Mouse (Mus musculus) layer of hippocampus, postnatal 25 days (tissue): ENCODE measurements around the gene Carmil3. TPM values are rescaled to one million over a fixed set of nuclear protein-coding genes. Genes with fewer than 3 reads are reported as not detected.

Experiments used
- DNase-seq, 2 experiments: peaks; one replicate each; pipeline ENCODE4 v3.0.0; 2022; ENCODE audit warnings: mixed read lengths in 2 of 2, low spot score in 1 of 2; ENCODE audit errors: extremely low spot score in 1 of 2
- total RNA-seq, 2 experiments: library from RNA; stranded (reverse); gene quantifications; 2 replicates each; pipeline ENCODE4 v1.2.3; 2021

Gene Carmil3
- total RNA-seq, 2 experiments from 2014 or later, result 47.0 to 66.6 TPM

GRCm38 (mm10) chr14:55540067-55540786 lies 49.8 kb downstream of the Carmil3 start, which contains the start of gene Pck2:
Gene Pck2 (plus strand): TSS chr14:55540266.
- peak in 1 of 2 experiments; percentile 50 for DNase-seq

- DNase-seq, result peak; percentile 50 to 72
Measured at GRCm38 (mm10) chr14:55540787-55541321, 50.4 kb downstream of the Carmil3 start.

GRCm38 (mm10) chr14:55542268-55542667 lies 51.8 kb downstream of the Carmil3 start:
- DNase-seq, result no peak

- DNase-seq, result no peak
Measured at GRCm38 (mm10) chr14:55544334-55544733, 53.9 kb downstream of the Carmil3 start.

GRCm38 (mm10) chr14:55550191-55550590 lies 59.7 kb downstream of the Carmil3 start:
- no peak for DNase-seq

- no peak for DNase-seq
Measured at GRCm38 (mm10) chr14:55551347-55551746, 60.9 kb downstream of the Carmil3 start.

GRCm38 (mm10) chr14:55551794-55552193 lies 61.3 kb downstream of the Carmil3 start:
- DNase-seq, result no peak

- no peak for DNase-seq
Measured at GRCm38 (mm10) chr14:55554635-55555034, 64.2 kb downstream of the Carmil3 start.

GRCm38 (mm10) chr14:55555788-55556187 lies 65.3 kb downstream of the Carmil3 start:
- no peak for DNase-seq

- peak in 1 of 2 experiments; percentile 81 for DNase-seq
Measured at GRCm38 (mm10) chr14:55557003-55557402, 66.6 kb downstream of the Carmil3 start.

- DNase-seq, result no peak
Measured at GRCm38 (mm10) chr14:55557587-55557986, 67.1 kb downstream of the Carmil3 start.

Other genes starting within 250 kb of the Carmil3 start
- 10 to 100 TPM; 20.7 to 22.1 TPM for gene Dhrs4, start 11.9 kb upstream of the Carmil3 start, total RNA-seq
- gene Cpne6, start 19.8 kb downstream of the Carmil3 start, total RNA-seq, result 100 to 1,000 TPM; 664 to 669 TPM
- 1 to 10 TPM; 2.1 to 2.2 TPM for gene Nrl, start 34.3 kb downstream of the Carmil3 start, total RNA-seq
- 10 to 100 TPM; 37.2 to 37.8 TPM for gene Pck2, start 49.6 kb downstream of the Carmil3 start, total RNA-seq
- 10 to 100 TPM; 72.7 to 86.4 TPM for gene Dcaf11, start 69.4 kb downstream of the Carmil3 start, total RNA-seq
- gene A730061H03Rik, start 69.8 kb downstream of the Carmil3 start, total RNA-seq, result under 1 TPM; 0.89 to 0.92 TPM
- not detected for gene Fitm1, start 85.0 kb downstream of the Carmil3 start, total RNA-seq
- 10 to 100 TPM; 49.3 to 56.6 TPM for gene Psme1, start 87.5 kb downstream of the Carmil3 start, total RNA-seq
- 10 to 100 TPM; 47.2 to 56.6 TPM for gene Emc9, start 94.7 kb downstream of the Carmil3 start, total RNA-seq
- 10 to 100 TPM; 47.9 to 55.6 TPM for gene Psme2, start 100.5 kb downstream of the Carmil3 start, total RNA-seq
- 10 to 100 TPM; 36.4 to 41.9 TPM for gene Rnf31, start 101.1 kb downstream of the Carmil3 start, total RNA-seq
- 10 to 100 TPM in 1 of 2 experiments, 1 to 10 TPM in 1; 9.6 to 12.2 TPM for gene Irf9, start 112.9 kb downstream of the Carmil3 start, total RNA-seq
- gene Rec8, start 127.4 kb downstream of the Carmil3 start, total RNA-seq, result 1 to 10 TPM; 1.2 to 2.7 TPM
- 100 to 1,000 TPM; 118 to 121 TPM for gene Ipo4, start 145.3 kb downstream of the Carmil3 start, total RNA-seq
- gene Gm49378, start 147.2 kb downstream of the Carmil3 start, total RNA-seq, result 1 to 10 TPM; 2.1 to 6.3 TPM
- gene Tm9sf1, start 153.2 kb downstream of the Carmil3 start, total RNA-seq, result 10 to 100 TPM; 42.2 to 49.7 TPM
- gene Tssk4, start 159.5 kb downstream of the Carmil3 start, total RNA-seq, result under 1 TPM; 0.71 to 0.94 TPM
- gene Mdp1, start 169.9 kb downstream of the Carmil3 start, total RNA-seq, result 10 to 100 TPM; 49.2 to 50.4 TPM
- 10 to 100 TPM; 26.8 to 29.3 TPM for gene Gmpr2, start 181.3 kb downstream of the Carmil3 start, total RNA-seq
- gene Nedd8, start 181.5 kb downstream of the Carmil3 start, total RNA-seq, result 100 to 1,000 TPM; 303 to 311 TPM
- 10 to 100 TPM; 14.0 to 14.9 TPM for gene Tinf2, start 191.2 kb downstream of the Carmil3 start, total RNA-seq
- under 1 TPM; 0.17 to 0.23 TPM for gene Tgm1, start 223.3 kb downstream of the Carmil3 start, total RNA-seq
- 10 to 100 TPM; 40.1 to 45.0 TPM for gene Rabggta, start 231.6 kb downstream of the Carmil3 start, total RNA-seq